Mouse (Mus musculus): ENCODE measurements around the gene Aldh1l1. TPM values are rescaled to one million over a fixed set of nuclear protein-coding genes. Genes with fewer than 3 reads are reported as not detected.
A peak's percentile ranks its signal among the peaks of the same experiment; 100 is the strongest.

Aldh1l1 gene
- total and polyA plus RNA-seq, 3 experiments = 0.05 TPM; not detected in 2

DNA sequence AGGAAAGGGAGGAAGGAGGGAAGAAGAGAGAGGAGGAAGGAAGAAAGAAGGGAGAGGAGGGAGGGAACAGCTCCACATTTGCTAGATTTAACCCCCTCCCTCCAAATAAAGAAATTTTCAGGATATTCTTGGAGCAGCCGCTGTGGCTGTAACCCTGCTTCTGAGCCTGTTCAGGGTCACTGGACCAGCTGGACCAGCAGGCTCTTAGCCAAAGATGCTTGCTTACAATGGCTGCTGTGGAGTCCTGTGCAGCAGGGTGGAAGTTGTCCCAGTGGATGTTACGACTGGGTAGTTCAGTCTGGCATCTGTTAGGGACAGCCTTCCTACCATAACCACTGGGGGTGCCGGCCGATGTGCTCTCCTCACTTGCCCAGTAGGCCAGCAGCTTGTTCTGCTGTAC lies 82.5 kb downstream of the Aldh1l1 start:
- no peaks in the 10 kb centered on the region for H3K36me3 ChIP-seq (replicated peaks)
- ATAC-seq (ENCODE audit: extremely low read depth, insufficient number of reproducible peaks, low FRiP score, poor library complexity, severe bottlenecking) = no peak

DNA sequence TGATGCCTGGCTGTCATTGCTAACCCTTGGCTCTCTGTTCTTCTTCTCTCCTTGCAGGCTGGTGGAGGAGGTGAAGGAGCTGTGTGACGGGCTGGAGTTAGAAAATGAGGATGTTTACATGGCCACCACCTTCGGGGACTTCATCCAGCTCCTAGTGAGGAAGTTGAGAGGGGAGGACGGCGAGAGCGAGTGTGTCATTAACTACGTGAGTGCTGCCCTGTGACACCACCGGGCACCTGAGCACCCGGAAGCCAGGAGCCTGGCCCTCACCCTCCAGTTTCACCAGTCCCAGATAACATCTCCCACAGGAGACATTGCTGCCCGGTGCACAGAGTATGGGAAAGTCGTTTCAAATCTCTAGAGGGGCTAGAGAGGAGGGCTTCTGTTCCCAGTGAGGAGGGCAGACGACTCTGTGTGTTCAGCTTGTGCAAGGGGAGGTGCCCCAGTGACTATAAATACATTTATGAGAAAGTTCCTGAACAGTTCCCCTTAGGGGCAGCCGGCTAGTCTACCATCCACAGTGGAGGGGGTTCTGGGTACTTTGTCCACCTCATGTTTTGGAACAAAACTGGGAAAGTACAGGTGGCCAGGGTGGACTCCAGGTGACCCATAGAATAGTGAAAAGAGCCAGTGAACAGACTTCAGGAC lies 83.6 kb downstream of the Aldh1l1 start:
- no peak for ATAC-seq (ENCODE audit: extremely low read depth, insufficient number of reproducible peaks, low FRiP score, poor library complexity, severe bottlenecking)
- H3K36me3 ChIP-seq (replicated peaks) = no peaks in the 10 kb centered on the region
- no peaks in the 10 kb centered on the region for H3K4me1 ChIP-seq (ENCODE audit: insufficient read depth, low read depth, low read length)

More for the DNA sequence above, 82.5 kb downstream of the Aldh1l1 start:
- H3K4me1 ChIP-seq (ENCODE audit: insufficient read depth, low read depth, low read length) = no peaks in the 10 kb centered on the region
- H3K27me3 ChIP-seq (ENCODE audit: insufficient read depth, low read length) = peaks cover 21% of the 10 kb centered on the region; the same call in 1 of the 2 replicates
- no peak for DNase-seq (ENCODE audit: low spot score)
- no peak overlapping the region for H3K4me3 ChIP-seq (ENCODE audit: low read depth, low read length)
- H3K9me3 ChIP-seq (replicated peaks) = no peaks in the 10 kb centered on the region
- TF ChIP-seq GATA2 (IDR thresholded peaks at IDR 0.05; ENCODE audit: borderline replicate concordance, low read depth, low read length) (no peak), POLR2AphosphoS5 (IDR thresholded peaks at IDR 0.05; ENCODE audit: insufficient replicate concordance, low read depth, low read length) (no peak)

DNA sequence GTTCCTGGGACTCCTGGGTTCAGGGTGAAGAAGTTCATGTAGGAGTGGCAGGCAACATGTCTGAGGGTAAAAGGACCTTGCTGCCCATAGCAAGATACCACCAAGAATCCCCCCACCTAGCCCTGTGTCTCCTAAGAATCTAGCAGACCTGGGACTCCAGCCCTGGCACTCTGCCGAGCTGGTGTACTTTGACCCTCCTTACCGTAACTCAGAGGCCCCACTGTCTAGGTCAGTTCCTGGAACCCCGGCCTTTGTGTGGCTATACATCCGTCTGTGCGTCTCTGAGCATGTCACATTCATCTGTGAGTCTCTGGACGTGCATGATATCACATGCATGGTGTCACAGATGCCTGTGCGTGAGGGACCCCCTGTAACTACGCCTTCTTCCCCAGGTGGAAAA lies 84.2 kb downstream of the Aldh1l1 start:
- no peaks in the 10 kb centered on the region for H3K36me3 ChIP-seq (replicated peaks)

More for the DNA sequence above, 83.6 kb downstream of the Aldh1l1 start:
- no peak for DNase-seq (ENCODE audit: low spot score)
- Histone ChIP-seq H3K27me3 (ENCODE audit: insufficient read depth, low read length) (peaks cover 15% of the 10 kb centered on the region; the same call in 1 of the 2 replicates), H3K4me3 (ENCODE audit: low read depth, low read length) (no peak overlapping the region), H3K9me3 (replicated peaks) (no peaks in the 10 kb centered on the region)
- TF ChIP-seq GATA2 (IDR thresholded peaks at IDR 0.05; ENCODE audit: borderline replicate concordance, low read depth, low read length) (no peak), GATA1 (IDR thresholded peaks at IDR 0.05; ENCODE audit: borderline replicate concordance, low read length) (no peak), TAL1 (conservative IDR thresholded peaks at IDR 0.05; ENCODE audit: low read depth, low read length) (no peak)

DNA sequence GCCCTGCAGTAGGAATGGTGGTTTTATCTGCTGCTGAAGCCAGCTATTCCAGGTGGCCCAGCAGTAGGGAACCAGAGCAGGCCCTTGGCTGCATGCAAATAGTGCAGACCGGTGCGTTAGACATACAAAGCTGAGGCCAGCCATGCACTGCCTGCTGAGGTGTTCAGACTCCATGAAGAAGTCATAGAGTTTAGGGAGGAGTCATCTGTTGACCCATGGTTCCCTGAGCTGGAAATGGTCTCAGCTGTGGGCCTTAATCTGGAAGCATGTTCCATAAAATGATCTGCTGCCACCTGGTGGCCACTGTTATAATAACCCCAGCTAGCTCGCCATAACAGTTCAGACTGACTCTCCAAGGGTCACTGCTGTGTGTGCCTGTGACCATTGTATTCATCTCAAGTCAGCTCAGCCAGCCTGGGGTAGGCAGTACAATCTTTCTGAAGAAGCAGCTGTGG lies 89.1 kb downstream of the Aldh1l1 start:
- Histone ChIP-seq H3K9me3 (replicated peaks) (no peaks in the 10 kb centered on the region), H3K36me3 (replicated peaks) (no peaks in the 10 kb centered on the region), H3K27me3 (ENCODE audit: insufficient read depth, low read length) (peaks cover 22% of the 10 kb centered on the region), H3K4me3 (ENCODE audit: low read depth, low read length) (no peak overlapping the region), H3K4me1 (ENCODE audit: insufficient read depth, low read depth, low read length) (no peaks in the 10 kb centered on the region)
- TF ChIP-seq CTCF (IDR thresholded peaks at IDR 0.05; ENCODE audit: low read depth, low read length) = peak; percentile 73
- no peak for TF ChIP-seq TAL1 (conservative IDR thresholded peaks at IDR 0.05; ENCODE audit: low read depth, low read length)
- DNase-seq (ENCODE audit: low spot score) = peak; percentile 50
- peak; percentile 28; the same call in 1 of the 2 replicates for ATAC-seq (ENCODE audit: extremely low read depth, insufficient number of reproducible peaks, low FRiP score, poor library complexity, severe bottlenecking)

More for the DNA sequence above, 84.2 kb downstream of the Aldh1l1 start:
- Histone ChIP-seq H3K9me3 (replicated peaks) (no peaks in the 10 kb centered on the region), H3K4me1 (ENCODE audit: insufficient read depth, low read depth, low read length) (no peaks in the 10 kb centered on the region), H3K4me3 (ENCODE audit: low read depth, low read length) (no peak overlapping the region), H3K27me3 (ENCODE audit: insufficient read depth, low read length) (peaks cover 12% of the 10 kb centered on the region; the same call in 1 of the 2 replicates)
- DNase-seq (ENCODE audit: low spot score) (no peak), ATAC-seq (ENCODE audit: extremely low read depth, insufficient number of reproducible peaks, low FRiP score, poor library complexity, severe bottlenecking) (no peak)
- no peak for TF ChIP-seq POLR2AphosphoS5 (IDR thresholded peaks at IDR 0.05; ENCODE audit: insufficient replicate concordance, low read depth, low read length)
- TF ChIP-seq GATA1 (IDR thresholded peaks at IDR 0.05; ENCODE audit: borderline replicate concordance, low read length) = no peak

DNA sequence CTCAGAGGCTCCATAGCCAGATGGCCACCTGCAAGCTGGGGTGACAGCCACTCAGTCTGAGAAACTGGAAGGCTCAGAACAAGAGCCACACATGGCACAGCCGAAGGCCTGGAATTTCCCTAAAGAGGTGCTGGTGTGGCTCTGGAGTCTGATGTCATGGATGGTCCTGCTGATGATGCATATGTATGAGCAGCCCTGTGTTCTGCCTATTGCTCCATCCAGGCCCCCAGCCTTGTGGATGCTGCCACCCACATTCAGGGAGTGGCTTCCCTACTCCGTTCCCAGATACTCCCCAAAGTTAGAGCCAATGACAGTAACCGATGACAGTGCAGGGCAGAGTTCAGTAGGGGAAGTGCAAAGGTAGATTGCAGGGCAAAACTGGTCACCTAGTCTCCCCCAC lies 91.9 kb downstream of the Aldh1l1 start:
- no peaks in the 10 kb centered on the region for H3K36me3 ChIP-seq (replicated peaks)
- H3K27me3 ChIP-seq (ENCODE audit: insufficient read depth, low read length) = peaks cover 25% of the 10 kb centered on the region
- H3K9me3 ChIP-seq (replicated peaks) = no peaks in the 10 kb centered on the region
- no peak overlapping the region for H3K4me3 ChIP-seq (ENCODE audit: low read depth, low read length)
- TF ChIP-seq GATA2 (IDR thresholded peaks at IDR 0.05; ENCODE audit: borderline replicate concordance, low read depth, low read length) (no peak), CTCF (IDR thresholded peaks at IDR 0.05; ENCODE audit: low read depth, low read length) (no peak), TAL1 (conservative IDR thresholded peaks at IDR 0.05; ENCODE audit: low read depth, low read length) (no peak), POLR2AphosphoS5 (IDR thresholded peaks at IDR 0.05; ENCODE audit: insufficient replicate concordance, low read depth, low read length) (no peak), GATA1 (IDR thresholded peaks at IDR 0.05; ENCODE audit: borderline replicate concordance, low read length) (no peak)
- ATAC-seq (ENCODE audit: extremely low read depth, insufficient number of reproducible peaks, low FRiP score, poor library complexity, severe bottlenecking) (no peak), DNase-seq (ENCODE audit: low spot score) (no peak)
- H3K4me1 ChIP-seq (ENCODE audit: insufficient read depth, low read depth, low read length) = no peaks in the 10 kb centered on the region

DNA sequence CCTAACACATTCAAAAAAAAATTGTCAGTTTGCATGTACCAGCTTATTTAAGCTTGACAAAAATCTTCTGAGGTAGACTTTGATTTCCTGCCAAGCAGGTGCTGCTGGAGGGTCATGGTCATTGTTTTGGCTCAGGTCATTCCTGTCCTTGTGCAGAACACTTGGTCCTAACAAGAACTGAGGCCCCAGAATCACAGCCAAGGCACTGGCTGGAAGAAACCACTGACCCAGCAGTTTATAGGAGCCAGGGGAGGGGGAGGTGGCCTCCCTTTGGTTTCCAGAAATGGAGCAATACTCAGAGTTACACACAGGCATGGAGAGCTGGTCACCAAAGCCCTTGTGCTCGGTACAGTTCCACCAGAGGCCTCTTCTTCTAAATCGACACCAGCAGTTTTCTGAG lies 96.1 kb downstream of the Aldh1l1 start:
- no peaks in the 10 kb centered on the region for H3K9me3 ChIP-seq (replicated peaks)
- H3K36me3 ChIP-seq (replicated peaks) = no peaks in the 10 kb centered on the region
- DNase-seq (ENCODE audit: low spot score) (no peak), ATAC-seq (ENCODE audit: extremely low read depth, insufficient number of reproducible peaks, low FRiP score, poor library complexity, severe bottlenecking) (no peak)
- peaks cover 14% of the 10 kb centered on the region for H3K27me3 ChIP-seq (ENCODE audit: insufficient read depth, low read length)
- TF ChIP-seq TAL1 (conservative IDR thresholded peaks at IDR 0.05; ENCODE audit: low read depth, low read length) (no peak), GATA1 (IDR thresholded peaks at IDR 0.05; ENCODE audit: borderline replicate concordance, low read length) (no peak), CTCF (IDR thresholded peaks at IDR 0.05; ENCODE audit: low read depth, low read length) (no peak), GATA2 (IDR thresholded peaks at IDR 0.05; ENCODE audit: borderline replicate concordance, low read depth, low read length) (no peak), POLR2AphosphoS5 (IDR thresholded peaks at IDR 0.05; ENCODE audit: insufficient replicate concordance, low read depth, low read length) (no peak)
- no peak overlapping the region for H3K4me3 ChIP-seq (ENCODE audit: low read depth, low read length)
- no peaks in the 10 kb centered on the region for H3K4me1 ChIP-seq (ENCODE audit: insufficient read depth, low read depth, low read length)

DNA sequence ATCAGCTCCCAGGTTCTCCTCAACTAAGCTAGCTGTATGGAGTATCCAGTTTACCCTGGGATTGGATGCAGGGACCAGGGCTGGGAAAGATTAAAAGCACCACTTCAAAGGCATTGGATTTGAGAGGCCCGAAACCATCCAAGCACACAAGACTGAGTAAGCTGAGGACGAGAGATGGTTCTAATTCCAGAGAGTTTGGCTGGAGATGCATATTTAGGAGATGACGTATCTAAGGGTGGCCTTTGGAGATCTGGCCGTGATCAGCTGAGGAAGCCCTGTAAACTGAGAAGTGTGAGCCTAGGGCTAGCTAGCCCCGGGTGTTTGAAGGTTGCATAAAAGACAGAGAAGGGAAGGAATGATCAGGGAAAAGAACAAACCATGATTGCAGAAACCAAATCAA lies 101.9 kb downstream of the Aldh1l1 start:
- ATAC-seq (ENCODE audit: extremely low read depth, insufficient number of reproducible peaks, low FRiP score, poor library complexity, severe bottlenecking) (no peak), DNase-seq (ENCODE audit: low spot score) (no peak)
- TF ChIP-seq TAL1 (conservative IDR thresholded peaks at IDR 0.05; ENCODE audit: low read depth, low read length) = no peak
- TF ChIP-seq CTCF (IDR thresholded peaks at IDR 0.05; ENCODE audit: low read depth, low read length) = no peak
- TF ChIP-seq POLR2AphosphoS5 (IDR thresholded peaks at IDR 0.05; ENCODE audit: insufficient replicate concordance, low read depth, low read length) = no peak
- no peak for TF ChIP-seq GATA1 (IDR thresholded peaks at IDR 0.05; ENCODE audit: borderline replicate concordance, low read length)
- no peak for TF ChIP-seq GATA2 (IDR thresholded peaks at IDR 0.05; ENCODE audit: borderline replicate concordance, low read depth, low read length)
- peaks cover 13% of the 10 kb centered on the region for H3K27me3 ChIP-seq (ENCODE audit: insufficient read depth, low read length)
- no peaks in the 10 kb centered on the region for H3K9me3 ChIP-seq (replicated peaks)
- H3K4me1 ChIP-seq (ENCODE audit: insufficient read depth, low read depth, low read length) = no peaks in the 10 kb centered on the region
- H3K4me3 ChIP-seq (ENCODE audit: low read depth, low read length) = no peak overlapping the region
- H3K36me3 ChIP-seq (replicated peaks) = no peaks in the 10 kb centered on the region

Measured in G1E (cell line).